Mouse (Mus musculus) thymus, adult 2 months (tissue): Measurements from ENCODE around the gene Gm21992. TPM values are rescaled to one million over a fixed set of nuclear protein-coding genes. Genes with fewer than 3 reads are reported as not detected.
"Not testable (repeated sequence)": the region's sequence is repeated elsewhere in the genome, so short reads cannot be mapped to it uniquely, and the experiment has no call there.

Source experiments
- DNase-seq: peaks from one replicate; pipeline ENCODE4 v3.0.0; 2021
- H3K27ac ChIP-seq: fragments of 200-500 bp; 2 replicates; pipeline ENCODE4 v1.5.1; 2012; ENCODE audit warnings: low read length, control low read depth; ENCODE audit not compliant: control insufficient read depth, insufficient read depth
- H3K27me3 ChIP-seq: fragments of 200-500 bp; 2 replicates; pipeline ENCODE4 v1.6.1; 2012; ENCODE audit warnings: mild to moderate bottlenecking, low read length, moderate library complexity, mixed read lengths; ENCODE audit not compliant: control insufficient read depth, insufficient read depth
- H3K36me3 ChIP-seq: fragments of 200-500 bp; 2 replicates; pipeline ENCODE4 v1.6.1; 2012; ENCODE audit warnings: mild to moderate bottlenecking, low read length, moderate library complexity; ENCODE audit not compliant: control insufficient read depth, insufficient read depth
- H3K4me1 ChIP-seq: fragments of 200-500 bp; replicated peaks from 2 replicates; pipeline ENCODE4 v1.6.1; 2012; ENCODE audit warnings: low read length; ENCODE audit not compliant: control insufficient read depth, insufficient read depth
- H3K4me3 ChIP-seq: fragments of 200-500 bp; 2 replicates; pipeline ENCODE4 v1.5.1; 2012; ENCODE audit warnings: mild to moderate bottlenecking, low read length, control low read depth, moderate library complexity; ENCODE audit not compliant: control insufficient read depth, insufficient read depth
- CTCF ChIP-seq: fragments of 200-500 bp; IDR thresholded peaks from 2 replicates; pipeline ENCODE4 v1.5.1; 2012; ENCODE audit warnings: mild to moderate bottlenecking, control low read depth, low read length, moderate library complexity, borderline replicate concordance; ENCODE audit not compliant: control insufficient read depth, poor library complexity, insufficient read depth; ENCODE audit errors: extremely low read depth
- POLR2A ChIP-seq: fragments of 200-500 bp; IDR thresholded peaks from 2 replicates; pipeline ENCODE4 v1.6.1; 2012; ENCODE audit warnings: mild to moderate bottlenecking, low read length, control low read depth, moderate library complexity; ENCODE audit not compliant: control insufficient read depth, poor library complexity, insufficient read depth; ENCODE audit errors: extremely low read depth
- WGBS: fragments of 180-500 bp; shearing (Covaris S2); methylation state at CpG from one replicate; pipeline ENCODE4 v1.1.7; 2018; 5-methylcytosine and 5-hydroxymethylcytosine counted together
- polyA plus RNA-seq: library from polyadenylated mRNA; depleted of rRNA; stranded (reverse); fragments of >200 nt; gene quantifications from 2 replicates; pipeline ENCODE4 v1.2.3, GENCODE M21; 2012

Gene Gm21992
- polyA plus RNA-seq, 1 experiment: 56.3 TPM

GRCm38 (mm10) chr19:4767507-4768148, 43.8 kb downstream of the Gm21992 start:
- 93% methylated on average over 12 of the region's 12 CpGs for WGBS
- no peak for DNase-seq
- Histone ChIP-seq H3K4me3 (no peak overlapping the region), H3K27ac (no peak overlapping the region), H3K36me3 (peaks cover 70% of the 10 kb centered on the region), H3K4me1 (no peaks in the 10 kb centered on the region), H3K27me3 (no peaks in the 10 kb centered on the region)
- TF ChIP-seq POLR2A (no peak), CTCF (no peak)

DNA sequence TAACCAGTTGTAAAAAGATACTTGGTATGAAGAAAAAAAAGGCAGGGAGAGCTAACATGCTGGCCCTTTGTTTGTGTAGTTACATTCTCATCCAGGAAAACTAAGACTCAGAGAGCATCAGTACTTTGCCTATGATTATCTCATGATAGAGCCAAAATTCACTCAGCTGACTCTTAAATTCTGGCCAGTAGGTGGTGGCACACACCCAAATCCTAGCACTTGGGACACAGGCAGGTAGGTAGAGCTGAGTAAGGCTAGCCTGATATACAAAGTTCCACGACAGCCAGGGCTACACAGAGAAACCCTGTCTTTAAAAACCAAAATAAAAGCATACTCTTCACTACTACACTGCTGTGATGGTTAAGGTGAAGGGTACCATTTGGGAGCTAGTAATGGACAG, 48.5 kb downstream of the Gm21992 start:
- H3K27me3 ChIP-seq: no peaks in the 10 kb centered on the region
- no peak overlapping the region for H3K27ac ChIP-seq
- H3K36me3 ChIP-seq: peaks cover 49% of the 10 kb centered on the region
- WGBS: 63% methylated on average over 1 of the region's 1 CpGs
- H3K4me1 ChIP-seq: peaks cover 3% of the 10 kb centered on the region
- H3K4me3 ChIP-seq: no peak overlapping the region
- TF ChIP-seq POLR2A (no peak), CTCF (no peak)
- DNase-seq: no peak

DNA sequence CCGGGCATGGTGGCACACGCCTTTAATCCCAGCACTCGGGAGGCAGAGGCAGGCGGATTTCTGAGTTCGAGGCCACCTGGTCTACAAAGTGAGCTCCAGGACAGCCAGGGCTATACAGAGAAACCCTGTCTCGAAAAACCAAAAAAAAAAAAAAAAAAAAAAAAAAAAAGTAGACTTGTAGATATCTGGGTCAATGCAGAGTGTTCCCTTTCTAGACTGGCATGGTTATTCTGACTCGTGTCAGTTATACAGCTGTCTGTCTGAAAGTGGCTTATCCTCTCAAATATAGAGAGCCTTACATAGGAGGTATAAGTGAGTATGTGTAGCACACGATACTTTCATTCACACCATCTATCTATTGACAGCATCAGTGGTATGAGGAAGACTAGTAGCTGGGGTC, 50.9 kb downstream of the Gm21992 start:
- H3K4me3 ChIP-seq, H3K27me3 ChIP-seq, H3K27ac ChIP-seq, DNase-seq: not testable (repeated sequence)
- H3K4me1 ChIP-seq: peaks cover 11% of the 10 kb centered on the region
- 95% methylated on average over 7 of the region's 8 CpGs for WGBS
- H3K36me3 ChIP-seq: peaks cover 27% of the 10 kb centered on the region

DNA sequence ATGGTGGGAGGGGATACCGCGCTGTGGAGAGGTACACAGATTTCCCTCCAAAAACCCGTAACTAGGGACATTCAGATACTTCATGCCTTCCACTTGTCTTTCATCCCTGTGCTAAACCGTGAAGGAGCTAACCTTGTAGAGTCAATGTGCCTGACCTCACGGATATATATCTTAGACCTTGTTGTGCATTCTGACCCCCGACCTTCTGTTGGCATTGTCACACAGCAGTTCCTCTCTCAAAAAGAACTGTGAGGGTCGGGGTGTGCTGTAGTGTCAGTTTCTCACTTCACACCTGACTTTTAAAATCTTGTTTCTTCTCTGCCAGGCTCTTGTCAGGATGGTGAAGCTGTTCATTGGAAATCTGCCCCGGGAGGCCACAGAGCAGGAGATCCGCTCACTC, 54.5 kb downstream of the Gm21992 start:
- Histone ChIP-seq H3K36me3 (no peaks in the 10 kb centered on the region; the same call in 1 of the 2 replicates), H3K4me1 (peaks cover 11% of the 10 kb centered on the region), H3K27ac (peak overlapping the region; percentile 63; the same call in 1 of the 2 replicates), H3K4me3 (peak overlapping the region; percentile 71), H3K27me3 (no peaks in the 10 kb centered on the region)
- no peak for DNase-seq
- no peak for TF ChIP-seq CTCF
- TF ChIP-seq POLR2A: no peak
- 13% methylated on average over 9 of the region's 9 CpGs for WGBS

DNA sequence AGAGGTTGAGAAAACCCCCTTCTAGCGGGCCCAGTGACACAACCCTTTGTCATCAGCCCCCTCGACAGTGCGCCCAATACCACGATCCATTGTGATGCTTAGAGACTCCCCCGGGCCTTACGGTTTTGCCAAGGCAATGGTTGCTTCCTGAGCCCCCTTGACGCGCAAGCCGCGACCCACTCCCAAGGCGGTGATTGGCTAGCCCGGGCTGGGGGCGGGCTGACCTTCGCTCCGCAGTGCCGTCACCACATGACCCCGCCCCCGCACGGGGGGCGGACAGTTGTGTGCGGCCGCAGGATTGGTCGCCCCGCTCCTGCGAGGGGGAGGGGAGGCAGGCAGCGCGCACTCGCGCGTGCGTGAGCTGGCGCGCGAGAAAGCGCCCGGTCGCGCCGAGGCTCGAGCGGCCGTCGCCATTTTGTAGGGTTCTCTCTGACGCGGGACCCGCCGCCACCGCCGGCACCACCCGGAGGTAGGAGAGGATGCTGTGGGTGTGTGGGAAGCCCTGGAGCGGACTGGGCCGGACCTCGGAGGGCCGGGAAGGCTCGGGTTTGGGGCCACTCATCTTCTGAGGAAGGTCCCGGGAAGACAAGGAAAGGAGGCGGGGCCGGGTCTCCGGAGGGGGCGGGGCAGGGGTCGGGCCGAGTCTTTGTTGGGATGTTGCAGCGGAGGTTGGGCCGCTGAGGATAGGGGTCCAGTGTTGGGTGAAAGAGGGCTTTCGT, 55.1 kb downstream of the Gm21992 start, which contains the start of gene Rbm4b:
TSS of gene Rbm4b (plus strand) at position 305 of the 719 bp plus-strand sequence.
- under 1% methylated on average over 65 of the region's 65 CpGs for WGBS
- peak; percentile 98 for DNase-seq
- TF ChIP-seq POLR2A: peak; percentile 81
- peak; percentile 69; the same call in 1 of the 2 replicates for TF ChIP-seq CTCF
- peaks cover 11% of the 10 kb centered on the region for H3K4me1 ChIP-seq
- H3K4me3 ChIP-seq: peak within 1 kb of the TSS; percentile 71
- H3K27ac ChIP-seq: peak within 1 kb of the TSS; percentile 74
- no peaks in the 10 kb centered on the region for H3K27me3 ChIP-seq
- no peaks in the 10 kb centered on the region for H3K36me3 ChIP-seq

DNA sequence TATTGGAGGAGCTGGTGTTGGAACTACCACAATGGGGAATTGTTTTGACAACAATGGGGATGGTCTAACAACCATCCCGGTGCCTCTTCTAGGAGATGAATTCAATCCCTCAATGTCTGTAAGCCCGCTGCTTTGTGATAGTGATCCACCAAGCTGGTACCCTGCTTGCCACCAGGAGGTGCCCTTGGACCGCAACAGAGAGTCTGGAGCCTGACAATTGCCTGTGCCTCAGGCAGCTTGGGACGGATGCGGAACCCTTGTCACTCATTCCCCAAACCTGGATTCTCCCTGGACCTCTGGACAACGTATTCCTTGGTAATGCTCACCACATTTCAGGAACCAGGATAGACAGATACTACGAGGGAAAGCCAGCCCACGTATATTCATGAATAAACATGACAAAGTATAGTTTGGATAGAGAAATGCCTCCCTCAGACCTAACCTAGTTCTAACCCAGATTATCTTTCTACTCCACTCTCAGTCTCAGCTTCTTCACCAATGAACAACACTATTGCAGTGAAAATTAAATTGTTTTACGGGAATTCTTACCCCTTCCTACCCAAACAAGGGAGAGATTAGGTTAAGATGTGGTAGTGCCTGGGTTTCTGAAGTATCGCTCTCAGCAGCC, 55.7 kb downstream of the Gm21992 start:
- H3K36me3 ChIP-seq: no peaks in the 10 kb centered on the region
- H3K27me3 ChIP-seq: no peaks in the 10 kb centered on the region
- whole genome bisulfite sequencing: under 1% methylated on average over 10 of the region's 10 CpGs
- TF ChIP-seq POLR2A (no peak), CTCF (peak; percentile 94)
- peak overlapping the region; percentile 71 for H3K4me3 ChIP-seq
- H3K27ac ChIP-seq: peak overlapping the region; percentile 74
- DNase-seq: peak; percentile 93
- peaks cover 11% of the 10 kb centered on the region for H3K4me1 ChIP-seq
